Mouse (Mus musculus): ENCODE results near the gene Cdk13.

DNA sequence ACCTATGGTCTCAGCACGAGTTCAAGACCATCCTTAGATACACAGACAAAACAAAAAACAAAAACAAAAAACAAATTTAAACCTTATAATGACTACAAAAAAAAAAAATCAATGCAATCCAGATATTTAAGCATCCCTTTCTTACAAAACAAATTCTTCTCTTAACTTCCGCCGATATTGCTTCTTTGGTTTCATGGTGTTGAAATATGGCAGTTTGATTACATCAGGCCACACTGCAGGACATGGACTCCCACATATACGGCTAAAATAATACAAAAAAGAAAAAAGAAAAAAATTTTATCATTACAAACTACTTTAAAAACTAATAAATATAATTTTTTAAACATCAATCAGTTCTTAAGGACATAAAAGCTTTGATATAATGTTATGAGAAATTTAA lies 77.0 kb downstream of the Cdk13 start:
- no peak for TF ChIP-seq POLR2A (IDR thresholded peaks at IDR 0.05; ENCODE audit: borderline replicate concordance, low read depth, low read length)
- TF ChIP-seq CTCF (IDR thresholded peaks at IDR 0.05; ENCODE audit: low read depth, low read length), result no peak
